Mouse (Mus musculus) cerebellum, adult 2 months (tissue): ENCODE results near the gene Actg1. TPM values are rescaled to one million over a fixed set of nuclear protein-coding genes. Genes with fewer than 3 reads are reported as not detected.
"Not testable (repeated sequence)": the region's sequence is repeated elsewhere in the genome, so short reads cannot be mapped to it uniquely, and the experiment has no call there.

Experiments used
- DNase-seq, 2 experiments: peaks; one replicate each; pipeline ENCODE4 v3.0.0; 2021
- H3K27ac ChIP-seq: fragments of 200-500 bp; 2 replicates; pipeline ENCODE4 v1.5.1; 2012; ENCODE audit warnings: low read length, control low read depth, inconsistent platforms; ENCODE audit not compliant: insufficient read depth
- H3K27me3 ChIP-seq: fragments of 200-500 bp; 2 replicates; pipeline ENCODE4 v1.6.1; 2012; ENCODE audit warnings: inconsistent platforms, mild to moderate bottlenecking, low read length, moderate library complexity; ENCODE audit not compliant: control insufficient read depth, insufficient read depth
- H3K4me1 ChIP-seq: fragments of 200-500 bp; 2 replicates; pipeline ENCODE4 v1.6.1; 2011; ENCODE audit warnings: low read length; ENCODE audit not compliant: control insufficient read depth, insufficient read depth
- H3K4me3 ChIP-seq: fragments of 200-500 bp; replicated peaks from 2 replicates; pipeline ENCODE3; 2011; ENCODE audit warnings: mild to moderate bottlenecking, low read depth, low read length, control low read depth; ENCODE audit not compliant: insufficient read depth
- CTCF ChIP-seq: fragments of 200-500 bp; IDR thresholded peaks from 2 replicates; pipeline ENCODE4 v1.5.1; 2011; ENCODE audit warnings: low read depth, mild to moderate bottlenecking, control low read depth, low read length, moderate library complexity, borderline replicate concordance; ENCODE audit not compliant: insufficient read depth
- POLR2A ChIP-seq: fragments of 200-500 bp; IDR thresholded peaks from 2 replicates; pipeline ENCODE4 v1.6.1; 2011; ENCODE audit warnings: low read length, control low read depth, borderline replicate concordance; ENCODE audit not compliant: insufficient read depth
- WGBS: fragments of 180-500 bp; shearing (Covaris S2); methylation state at CpG from one replicate; pipeline ENCODE4 v1.1.7; 2018; 5-methylcytosine and 5-hydroxymethylcytosine counted together
- polyA plus RNA-seq: library from polyadenylated mRNA; depleted of rRNA; stranded (reverse); fragments of >200 nt; gene quantifications from 2 replicates; pipeline ENCODE4 v1.2.3, GENCODE M21; 2012

Actg1 gene
- polyA plus RNA-seq, 1 experiment, result 834 TPM

- Histone ChIP-seq H3K4me3 (no peak overlapping the region), H3K4me1 (peaks cover 13% of the 10 kb centered on the region), H3K27ac (no peak overlapping the region), H3K27me3 (no peaks in the 10 kb centered on the region)
- WGBS, result 69% methylated on average over 13 of the region's 13 CpGs
- TF ChIP-seq POLR2A, result no peak
- peak in 1 of 2 experiments; percentile 15 for DNase-seq
Measured at GRCm38 (mm10) chr11:120352571-120353290, 4.4 kb upstream of the Actg1 start.

- H3K27me3 ChIP-seq, DNase-seq, H3K27ac ChIP-seq, H3K4me3 ChIP-seq: not testable (repeated sequence)
- peaks cover 13% of the 10 kb centered on the region for H3K4me1 ChIP-seq
- 91% methylated on average over 5 of the region's 5 CpGs for WGBS
Measured at GRCm38 (mm10) chr11:120352093-120352350, 3.7 kb upstream of the Actg1 start.

- Histone ChIP-seq H3K27me3 (no peaks in the 10 kb centered on the region), H3K4me1 (peaks cover 13% of the 10 kb centered on the region), H3K27ac (no peak overlapping the region), H3K4me3 (no peak overlapping the region)
- no peak for TF ChIP-seq POLR2A
- 88% methylated on average over 10 of the region's 10 CpGs for WGBS
- peak in 1 of 2 experiments; percentile 19 for DNase-seq
Measured at GRCm38 (mm10) chr11:120351250-120352092, 3.1 kb upstream of the Actg1 start.

GRCm38 (mm10) chr11:120350711-120351110, 2.4 kb upstream of the Actg1 start:
- H3K27me3 ChIP-seq, result no peaks in the 10 kb centered on the region
- no peak overlapping the region for H3K4me3 ChIP-seq
- H3K4me1 ChIP-seq, result peaks cover 13% of the 10 kb centered on the region
- TF ChIP-seq CTCF, result no peak
- TF ChIP-seq POLR2A, result no peak
- 36% methylated on average over 11 of the region's 11 CpGs for WGBS
- H3K27ac ChIP-seq, result no peak overlapping the region
- peak in 1 of 2 experiments; percentile 29 for DNase-seq

GRCm38 (mm10) chr11:120349986-120350702, 1.8 kb upstream of the Actg1 start:
- H3K27ac ChIP-seq, result peak overlapping the region; percentile 95
- WGBS, result under 1% methylated on average over 67 of the region's 68 CpGs
- TF ChIP-seq CTCF (no peak), POLR2A (no peak)
- peak; percentile 75 to 79 for DNase-seq
- peak overlapping the region; percentile 93 for H3K4me3 ChIP-seq
- no peaks in the 10 kb centered on the region for H3K27me3 ChIP-seq
- peaks cover 16% of the 10 kb centered on the region for H3K4me1 ChIP-seq

- Histone ChIP-seq H3K4me3 (peak overlapping the region; percentile 93), H3K27me3 (no peaks in the 10 kb centered on the region), H3K27ac (peak overlapping the region; percentile 95), H3K4me1 (peaks cover 16% of the 10 kb centered on the region)
- peak in 1 of 2 experiments; percentile 59 for DNase-seq
- TF ChIP-seq POLR2A (no peak), CTCF (no peak)
- WGBS, result 1% methylated on average over 16 of the region's 16 CpGs
Measured at GRCm38 (mm10) chr11:120349371-120349985, 1.1 kb upstream of the Actg1 start.

GRCm38 (mm10) chr11:120348684-120349370, 485 bp upstream of the Actg1 start:
- peak in 1 of 2 experiments; percentile 58 for DNase-seq
- H3K4me3 ChIP-seq, result peak overlapping the region; percentile 93
- 2% methylated on average over 52 of the region's 53 CpGs for WGBS
- peaks cover 16% of the 10 kb centered on the region for H3K4me1 ChIP-seq
- TF ChIP-seq CTCF (no peak), POLR2A (no peak)
- H3K27ac ChIP-seq, result peak overlapping the region; percentile 95
- no peaks in the 10 kb centered on the region for H3K27me3 ChIP-seq
